Mouse (Mus musculus): ENCODE results near the gene Slc35a5.

The Slc35a5 gene

GRCm38 (mm10) chr16:45158522-45159388 lies at the start of gene Slc35a5, which contains the start of gene Atg3:
Gene Slc35a5 (minus strand): TSS chr16:45158706.
Gene Atg3 (plus strand): TSS chr16:45158785.
- CTCF ChIA-PET, result no interaction called here

- CTCF ChIA-PET, result no interaction called here
Measured at GRCm38 (mm10) chr16:45204859-45205670, 46.6 kb upstream of the Slc35a5 start.

- CTCF ChIA-PET, result no interaction called here
Measured at GRCm38 (mm10) chr16:45204438-45204837, 45.9 kb upstream of the Slc35a5 start.

- CTCF ChIA-PET, result interaction anchor here (0.6 kb wide), 1 partner anchor 932 kb away, joined by 11 read pairs; no protein-coding TSS in a partner anchor
Measured at GRCm38 (mm10) chr16:45201395-45201794, 42.9 kb upstream of the Slc35a5 start.

- CTCF ChIA-PET, result interaction anchor here (0.7 to 1.4 kb wide), 3 partner anchors 27 to 211 kb away, joined by 3 to 4 read pairs (median 3); partner anchors contain the start of gene Btla
Measured at GRCm38 (mm10) chr16:45196816-45197215, 38.3 kb upstream of the Slc35a5 start.

- CTCF ChIA-PET, result interaction anchor here (0.7 to 1.3 kb wide), 2 partner anchors 216 to 437 kb away, joined by 3 read pairs; partner anchors contain the start of gene Cd200
Measured at GRCm38 (mm10) chr16:45192613-45193012, 34.1 kb upstream of the Slc35a5 start.

GRCm38 (mm10) chr16:45181824-45182223 lies 23.3 kb upstream of the Slc35a5 start:
- CTCF ChIA-PET, result no interaction called here

- CTCF ChIA-PET, result no interaction called here
Measured at GRCm38 (mm10) chr16:45178552-45178951, 20.0 kb upstream of the Slc35a5 start.

- CTCF ChIA-PET, result no interaction called here
Measured at GRCm38 (mm10) chr16:45159389-45159716, 847 bp upstream of the Slc35a5 start.

- CTCF ChIA-PET, result no interaction called here
Measured at GRCm38 (mm10) chr16:45158136-45158521, 377 bp downstream of the Slc35a5 start.

GRCm38 (mm10) chr16:45154741-45155250 lies 3.7 kb downstream of the Slc35a5 start:
- CTCF ChIA-PET, result interaction anchor here (0.6 kb wide), 1 partner anchor 235 kb away, joined by 5 read pairs; no protein-coding TSS in a partner anchor

GRCm38 (mm10) chr16:45148488-45149082 lies 9.9 kb downstream of the Slc35a5 start:
- CTCF ChIA-PET, result no interaction called here

GRCm38 (mm10) chr16:45145119-45145518 lies 13.4 kb downstream of the Slc35a5 start:
- CTCF ChIA-PET, result no interaction called here

GRCm38 (mm10) chr16:45142565-45142964 lies 15.9 kb downstream of the Slc35a5 start:
- CTCF ChIA-PET, result no interaction called here

- CTCF ChIA-PET, result no interaction called here
Measured at GRCm38 (mm10) chr16:45141711-45142110, 16.8 kb downstream of the Slc35a5 start.

GRCm38 (mm10) chr16:45127936-45128710 lies 30.4 kb downstream of the Slc35a5 start:
- CTCF ChIA-PET, result interaction anchor here (0.5 kb wide), 1 partner anchor 758 kb away, joined by 3 read pairs; no protein-coding TSS in a partner anchor

GRCm38 (mm10) chr16:45124230-45125203 lies 34.0 kb downstream of the Slc35a5 start:
- CTCF ChIA-PET, result no interaction called here

GRCm38 (mm10) chr16:45122571-45122970 lies 35.9 kb downstream of the Slc35a5 start:
- CTCF ChIA-PET, result no interaction called here

GRCm38 (mm10) chr16:45120844-45121425 lies 37.6 kb downstream of the Slc35a5 start:
- CTCF ChIA-PET, result interaction anchor here (0.6 kb wide), 1 partner anchor 20 kb away, joined by 6 read pairs; no protein-coding TSS in a partner anchor

All from spleen, embryonic (tissue).